Mouse (Mus musculus): ENCODE results near the gene Spaca3.

DNA sequence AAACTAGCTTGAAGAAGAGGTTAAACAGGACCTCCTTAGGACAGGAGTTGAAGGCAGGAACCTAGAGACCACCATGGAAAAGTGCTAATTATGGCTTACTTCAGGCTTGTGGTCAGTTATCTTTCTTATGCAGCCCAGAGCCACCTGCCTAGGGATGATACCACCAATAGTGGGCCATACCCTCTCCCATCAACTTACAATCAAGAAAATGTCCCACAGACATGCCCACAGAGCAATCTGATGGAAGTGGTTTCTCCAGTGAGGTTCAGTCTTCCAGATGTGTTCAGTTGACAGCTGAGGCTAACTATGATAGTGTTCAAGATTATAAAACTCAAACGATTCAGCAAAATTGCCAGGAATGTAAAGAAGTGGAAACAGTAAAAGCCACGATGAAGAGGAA lies 14.7 kb upstream of the Spaca3 start:
- TF ChIP-seq EP300 (IDR thresholded peaks at IDR 0.05; ENCODE audit: low read length): no peak
- TF ChIP-seq E2F4 (IDR thresholded peaks at IDR 0.05; ENCODE audit: insufficient replicate concordance, low read depth, low read length): no peak
- TF ChIP-seq BHLHE40 (IDR thresholded peaks at IDR 0.05; ENCODE audit: low read depth, low read length): no peak
- no peak for TF ChIP-seq ETS1 (conservative IDR thresholded peaks at IDR 0.05; ENCODE audit: low read depth, low read length)
- no peak for TF ChIP-seq POLR2A (IDR thresholded peaks at IDR 0.05; ENCODE audit: low read depth, low read length)
- TF ChIP-seq MAZ (IDR thresholded peaks at IDR 0.05; ENCODE audit: low read depth, low read length): no peak
- TF ChIP-seq CTCF (conservative IDR thresholded peaks at IDR 0.05 in 1 of 2, IDR thresholded peaks at IDR 0.05 in 1 of 2; ENCODE audit: low read depth in 2 of 2, low read length in 2 of 2): no peak
- TF ChIP-seq TBP (conservative IDR thresholded peaks at IDR 0.05; ENCODE audit: low read depth, low read length): no peak
- no peak for TF ChIP-seq UBTF (IDR thresholded peaks at IDR 0.05; ENCODE audit: low read depth, low read length)

Measured in CH12.LX (cell line).